Mouse (Mus musculus): ENCODE measurements at regions not wholly inside any gene's neighbourhood (a gene's known extent, or its start where the extent isn't known, plus 50 kb on each side); places are given as distances from the start of the nearest gene placed in this dataset.

GRCm38 (mm10) chr16:5549026-5549425, 293.2 kb upstream of the Eef2kmt start:
- WGBS = 57% methylated on average over 6 of the region's 6 CpGs
- Histone ChIP-seq H3K4me3 (replicated peaks; ENCODE audit: extremely low read depth, low read depth, low read length) (no peak overlapping the region), H3K4me1 (ENCODE audit: control insufficient read depth, insufficient read depth, low read length) (no peaks in the 10 kb centered on the region)
- TF ChIP-seq POLR2A (IDR thresholded peaks at IDR 0.05; ENCODE audit: borderline replicate concordance, extremely low read depth, low read depth, low read length) = no peak
- TF ChIP-seq CTCF (IDR thresholded peaks at IDR 0.05; ENCODE audit: insufficient read depth, low read length) = no peak
- no peak for DNase-seq

GRCm38 (mm10) chr16:5548602-5549001, 292.8 kb upstream of the Eef2kmt start:
- DNase-seq = no peak
- WGBS = 57% methylated on average over 3 of the region's 3 CpGs
- H3K4me1 ChIP-seq (ENCODE audit: control insufficient read depth, insufficient read depth, low read length) = no peaks in the 10 kb centered on the region
- no peak for TF ChIP-seq CTCF (IDR thresholded peaks at IDR 0.05; ENCODE audit: insufficient read depth, low read length)
- no peak for TF ChIP-seq POLR2A (IDR thresholded peaks at IDR 0.05; ENCODE audit: borderline replicate concordance, extremely low read depth, low read depth, low read length)
- H3K4me3 ChIP-seq (replicated peaks; ENCODE audit: extremely low read depth, low read depth, low read length) = no peak overlapping the region

GRCm38 (mm10) chr16:5546808-5547207, 291.0 kb upstream of the Eef2kmt start:
- 41% methylated on average over 4 of the region's 4 CpGs for WGBS
- Histone ChIP-seq H3K4me1 (ENCODE audit: control insufficient read depth, insufficient read depth, low read length) (no peaks in the 10 kb centered on the region), H3K4me3 (replicated peaks; ENCODE audit: extremely low read depth, low read depth, low read length) (no peak overlapping the region)
- TF ChIP-seq CTCF (IDR thresholded peaks at IDR 0.05; ENCODE audit: insufficient read depth, low read length) (no peak), POLR2A (IDR thresholded peaks at IDR 0.05; ENCODE audit: borderline replicate concordance, extremely low read depth, low read depth, low read length) (no peak)
- DNase-seq = no peak

GRCm38 (mm10) chr16:5545801-5546200, 290.0 kb upstream of the Eef2kmt start:
- WGBS = 46% methylated on average over 8 of the region's 8 CpGs
- no peak for DNase-seq
- Histone ChIP-seq H3K4me3 (replicated peaks; ENCODE audit: extremely low read depth, low read depth, low read length) (no peak overlapping the region), H3K4me1 (ENCODE audit: control insufficient read depth, insufficient read depth, low read length) (no peaks in the 10 kb centered on the region)
- TF ChIP-seq CTCF (IDR thresholded peaks at IDR 0.05; ENCODE audit: insufficient read depth, low read length) (no peak), POLR2A (IDR thresholded peaks at IDR 0.05; ENCODE audit: borderline replicate concordance, extremely low read depth, low read depth, low read length) (no peak)

- TF ChIP-seq CTCF (IDR thresholded peaks at IDR 0.05; ENCODE audit: insufficient read depth, low read length) = no peak
- no peak for DNase-seq
- WGBS = 59% methylated on average over 2 of the region's 2 CpGs
- Histone ChIP-seq H3K4me3 (replicated peaks; ENCODE audit: extremely low read depth, low read depth, low read length) (no peak overlapping the region), H3K4me1 (ENCODE audit: control insufficient read depth, insufficient read depth, low read length) (no peaks in the 10 kb centered on the region)
These were observed 288.7 kb upstream of the Eef2kmt start for GRCm38 (mm10) chr16:5544436-5544835.

GRCm38 (mm10) chr16:5538836-5539510, 283.2 kb upstream of the Eef2kmt start:
- Histone ChIP-seq H3K4me1 (ENCODE audit: control insufficient read depth, insufficient read depth, low read length) (no peaks in the 10 kb centered on the region), H3K4me3 (replicated peaks; ENCODE audit: extremely low read depth, low read depth, low read length) (no peak overlapping the region)
- DNase-seq = no peak
- no peak for TF ChIP-seq CTCF (IDR thresholded peaks at IDR 0.05; ENCODE audit: insufficient read depth, low read length)
- TF ChIP-seq POLR2A (IDR thresholded peaks at IDR 0.05; ENCODE audit: borderline replicate concordance, extremely low read depth, low read depth, low read length) = no peak
- 56% methylated on average over 10 of the region's 10 CpGs for WGBS

- WGBS = 45% methylated on average over 11 of the region's 11 CpGs
- H3K4me1 ChIP-seq (ENCODE audit: control insufficient read depth, insufficient read depth, low read length) = no peaks in the 10 kb centered on the region
- H3K4me3 ChIP-seq (replicated peaks; ENCODE audit: extremely low read depth, low read depth, low read length) = no peak overlapping the region
- TF ChIP-seq POLR2A (IDR thresholded peaks at IDR 0.05; ENCODE audit: borderline replicate concordance, extremely low read depth, low read depth, low read length) (no peak), CTCF (IDR thresholded peaks at IDR 0.05; ENCODE audit: insufficient read depth, low read length) (no peak)
- no peak for DNase-seq
These were observed 281.8 kb upstream of the Eef2kmt start for GRCm38 (mm10) chr16:5537286-5538204.

GRCm38 (mm10) chr16:5536515-5536972, 280.8 kb upstream of the Eef2kmt start:
- no peak overlapping the region for H3K4me3 ChIP-seq (replicated peaks; ENCODE audit: extremely low read depth, low read depth, low read length)
- DNase-seq = no peak
- WGBS = 29% methylated on average over 14 of the region's 14 CpGs
- TF ChIP-seq POLR2A (IDR thresholded peaks at IDR 0.05; ENCODE audit: borderline replicate concordance, extremely low read depth, low read depth, low read length) (no peak), CTCF (IDR thresholded peaks at IDR 0.05; ENCODE audit: insufficient read depth, low read length) (no peak)
- H3K4me1 ChIP-seq (ENCODE audit: control insufficient read depth, insufficient read depth, low read length) = no peaks in the 10 kb centered on the region

- no peak overlapping the region for H3K4me3 ChIP-seq (replicated peaks; ENCODE audit: extremely low read depth, low read depth, low read length)
These were observed 279.6 kb upstream of the Eef2kmt start for GRCm38 (mm10) chr16:5535414-5535813.

More at GRCm38 (mm10) chr16:5535414-5535813, 279.6 kb upstream of the Eef2kmt start:
- 39% methylated on average over 8 of the region's 8 CpGs for WGBS
- no peaks in the 10 kb centered on the region for H3K4me1 ChIP-seq (ENCODE audit: control insufficient read depth, insufficient read depth, low read length)
- TF ChIP-seq POLR2A (IDR thresholded peaks at IDR 0.05; ENCODE audit: borderline replicate concordance, extremely low read depth, low read depth, low read length) (no peak), CTCF (IDR thresholded peaks at IDR 0.05; ENCODE audit: insufficient read depth, low read length) (no peak)
- DNase-seq = no peak
